Mouse (Mus musculus): Measurements from ENCODE around the gene Chst13.
A peak's percentile ranks its signal among the peaks of the same experiment; 100 is the strongest.

The Chst13 gene

GRCm38 (mm10) chr6:90324991-90325390, at the start of gene Chst13:
TSS of gene Chst13 (minus strand) at chr6:90325185.
- DNase-seq, result no peak

- DNase-seq, result no peak
Observed at GRCm38 (mm10) chr6:90374647-90375046, 49.7 kb upstream of the Chst13 start.

- peak; percentile 38 for DNase-seq
Observed at GRCm38 (mm10) chr6:90369725-90370553, 45.0 kb upstream of the Chst13 start.

GRCm38 (mm10) chr6:90368976-90369724, 44.2 kb upstream of the Chst13 start, which contains the start of gene Zxdc:
TSS of gene Zxdc (plus strand) at chr6:90369492.
- DNase-seq, result peak; percentile 99

GRCm38 (mm10) chr6:90363301-90363700, 38.3 kb upstream of the Chst13 start:
- DNase-seq, result no peak

GRCm38 (mm10) chr6:90360922-90361614, 36.1 kb upstream of the Chst13 start:
- no peak for DNase-seq

GRCm38 (mm10) chr6:90360024-90360781, 35.2 kb upstream of the Chst13 start:
- DNase-seq, result no peak

GRCm38 (mm10) chr6:90359445-90359844, 34.5 kb upstream of the Chst13 start:
- DNase-seq, result no peak

- DNase-seq, result no peak
Observed at GRCm38 (mm10) chr6:90358142-90358541, 33.2 kb upstream of the Chst13 start.

- DNase-seq, result no peak
Observed at GRCm38 (mm10) chr6:90350011-90350410, 25.0 kb upstream of the Chst13 start.

- DNase-seq, result no peak
Observed at GRCm38 (mm10) chr6:90348500-90348899, 23.5 kb upstream of the Chst13 start.

GRCm38 (mm10) chr6:90347183-90347582, 22.2 kb upstream of the Chst13 start:
- DNase-seq, result no peak

GRCm38 (mm10) chr6:90342343-90342742, 17.4 kb upstream of the Chst13 start:
- DNase-seq, result no peak

GRCm38 (mm10) chr6:90334244-90334643, 9.3 kb upstream of the Chst13 start:
- no peak for DNase-seq

GRCm38 (mm10) chr6:90332561-90333425, 7.8 kb upstream of the Chst13 start, which contains the start of gene Uroc1:
TSS of gene Uroc1 (plus strand) at chr6:90333284.
- no peak for DNase-seq

- DNase-seq, result no peak
Observed at GRCm38 (mm10) chr6:90329953-90330352, 5.0 kb upstream of the Chst13 start.

GRCm38 (mm10) chr6:90327670-90328069, 2.7 kb upstream of the Chst13 start:
- DNase-seq, result no peak

GRCm38 (mm10) chr6:90324463-90324862, 522 bp downstream of the Chst13 start:
- DNase-seq, result no peak

GRCm38 (mm10) chr6:90324026-90324425, 959 bp downstream of the Chst13 start:
- DNase-seq, result no peak

- DNase-seq, result no peak
Observed at GRCm38 (mm10) chr6:90321811-90322210, 3.2 kb downstream of the Chst13 start.

GRCm38 (mm10) chr6:90320429-90320828, 4.6 kb downstream of the Chst13 start:
- DNase-seq, result no peak
